Mouse (Mus musculus) stomach, postnatal 0 days (tissue): ENCODE measurements at regions not wholly inside any gene's neighbourhood (a gene's known extent, or its start where the extent isn't known, plus 50 kb on each side); places are given as distances from the start of the nearest gene placed in this dataset.

Source experiments
- ATAC-seq: fragments of 200-750 bp; cut with Nextera tagmentation; 2 replicates; pipeline ENCODE4 v1.8.0; 2017; ENCODE audit not compliant: low FRiP score, low TSS enrichment
- DNase-seq: peaks from one replicate; pipeline ENCODE4 v3.0.0-alpha.2; 2016; ENCODE audit warnings: low spot score
- H3K27ac ChIP-seq: fragments of 300-500 bp; sonication (generic); replicated peaks from 2 replicates; pipeline ENCODE4 v1.5.1; 2014; ENCODE audit warnings: mild to moderate bottlenecking, control low read depth
- H3K27me3 ChIP-seq: fragments of 300-500 bp; sonication (generic); 2 replicates; pipeline ENCODE4 v1.6.1; 2014; ENCODE audit warnings: low read length; ENCODE audit not compliant: control insufficient read depth, insufficient read depth
- H3K36me3 ChIP-seq: fragments of 300-500 bp; sonication (generic); 2 replicates; pipeline ENCODE4 v1.6.1; 2014; ENCODE audit warnings: low read length, mixed read lengths; ENCODE audit not compliant: control insufficient read depth, insufficient read depth
- H3K4me1 ChIP-seq: fragments of 300-500 bp; sonication (generic); replicated peaks from 2 replicates; pipeline ENCODE4 v1.6.1; 2014; ENCODE audit warnings: antibody characterized with exemption; ENCODE audit not compliant: control insufficient read depth, insufficient read depth
- H3K4me2 ChIP-seq: fragments of 300-500 bp; sonication (generic); replicated peaks from 2 replicates; pipeline ENCODE4 v1.6.1; 2014; ENCODE audit warnings: low read depth, mild to moderate bottlenecking, control low read depth, moderate library complexity
- H3K4me3 ChIP-seq: fragments of 300-500 bp; sonication (generic); 2 replicates; pipeline ENCODE4 v1.5.1; 2014; ENCODE audit warnings: low read depth, low read length, control low read depth
- H3K9ac ChIP-seq: fragments of 300-500 bp; sonication (generic); 2 replicates; pipeline ENCODE4 v1.6.1; 2014; ENCODE audit warnings: mild to moderate bottlenecking, low read length, control low read depth, mixed read lengths
- H3K9me3 ChIP-seq: fragments of 300-500 bp; sonication (generic); 2 replicates; pipeline ENCODE4 v1.6.1; 2016; ENCODE audit warnings: low read length; ENCODE audit not compliant: control insufficient read depth
- CTCF ChIP-seq: IDR thresholded peaks from 2 replicates; pipeline ENCODE4 v1.5.1; 2016; ENCODE audit warnings: antibody characterized with exemption, low read depth, mild to moderate bottlenecking, moderate library complexity
- EP300 ChIP-seq: optimal IDR thresholded peaks from 2 replicates; pipeline ENCODE3; 2016; ENCODE audit warnings: antibody characterized with exemption
- WGBS: fragments of 180-500 bp; shearing (Covaris S2); extraction: QIAGEN DNeasy Blood & Tissue Kit; methylation state at CpG from one replicate; pipeline ENCODE4 v1.1.7; 2014; 5-methylcytosine and 5-hydroxymethylcytosine counted together

- TF ChIP-seq CTCF (no peak), EP300 (no peak)
- DNase-seq (peak; percentile 37), ATAC-seq (peak; percentile 63; the same call in 1 of the 2 replicates)
- Histone ChIP-seq H3K27ac (no peak overlapping the region), H3K27me3 (no peaks in the 10 kb centered on the region), H3K4me1 (no peaks in the 10 kb centered on the region), H3K9ac (no peak overlapping the region), H3K36me3 (no peaks in the 10 kb centered on the region), H3K4me3 (no peak overlapping the region), H3K4me2 (no peak overlapping the region), H3K9me3 (no peaks in the 10 kb centered on the region)
- 61% methylated on average over 25 of the region's 25 CpGs for WGBS
These were observed 194.5 kb upstream of the Creb1 start for GRCm38 (mm10) chr1:64337619-64338574.

DNA sequence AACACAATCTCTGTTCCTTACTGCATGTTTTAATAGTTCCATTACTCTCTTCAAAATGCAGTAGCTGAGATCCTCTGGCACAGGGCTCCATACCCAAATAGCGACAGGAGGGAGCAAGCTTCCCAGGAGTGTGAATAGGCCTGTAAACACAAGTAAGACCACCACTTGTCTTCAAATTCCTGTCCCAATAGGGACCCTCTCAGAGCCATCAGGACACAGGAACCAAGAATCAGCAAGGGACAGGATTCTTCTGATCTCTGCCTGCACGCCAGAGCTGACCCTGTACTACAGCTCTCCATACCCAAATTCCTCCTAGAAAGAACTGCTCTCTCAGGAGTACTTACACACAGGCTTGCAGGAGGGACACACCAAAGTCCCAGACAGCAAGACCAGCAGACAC is 200.9 kb upstream of the Creb1 start:
- no peak for ATAC-seq
- DNase-seq, result no peak
- no peaks in the 10 kb centered on the region for H3K27me3 ChIP-seq
- H3K4me3 ChIP-seq, result no peak overlapping the region
- no peak overlapping the region for H3K9ac ChIP-seq
- H3K36me3 ChIP-seq, result no peaks in the 10 kb centered on the region
- WGBS, result 82% methylated on average over 2 of the region's 2 CpGs
- no peaks in the 10 kb centered on the region for H3K4me1 ChIP-seq
- no peaks in the 10 kb centered on the region for H3K9me3 ChIP-seq
- H3K4me2 ChIP-seq, result no peak overlapping the region
- no peak overlapping the region for H3K27ac ChIP-seq
- TF ChIP-seq EP300 (no peak), CTCF (no peak)

DNA sequence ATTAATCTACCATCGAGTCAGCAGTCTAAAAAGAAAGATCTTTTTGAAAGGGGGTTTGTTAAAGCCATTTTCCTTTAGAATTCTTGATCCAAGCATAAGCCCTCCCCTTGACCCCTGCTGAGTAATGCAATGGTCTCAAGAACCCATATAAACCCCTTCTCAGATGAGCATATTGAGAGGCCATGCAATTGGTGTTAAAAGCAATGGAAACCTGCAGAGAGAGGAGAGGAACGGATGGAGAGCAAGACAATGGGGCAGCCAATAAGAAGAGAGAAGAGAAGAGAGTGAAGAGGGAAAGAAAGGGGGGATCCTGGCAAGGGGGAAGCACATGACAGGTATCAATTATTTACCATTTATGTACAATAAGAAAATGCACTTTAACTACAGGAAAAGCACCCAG is 201.7 kb upstream of the Creb1 start:
- DNase-seq, result no peak
- Histone ChIP-seq H3K4me1 (no peaks in the 10 kb centered on the region), H3K9ac (no peak overlapping the region), H3K27ac (no peak overlapping the region), H3K9me3 (no peaks in the 10 kb centered on the region), H3K4me2 (no peak overlapping the region), H3K4me3 (no peak overlapping the region), H3K27me3 (no peaks in the 10 kb centered on the region), H3K36me3 (no peaks in the 10 kb centered on the region)
- TF ChIP-seq EP300, result no peak
- ATAC-seq, result no peak
- WGBS, result 74% methylated on average over 2 of the region's 2 CpGs

GRCm38 (mm10) chr1:64322197-64322596 is 200.1 kb upstream of the Klf7 start:
- Histone ChIP-seq H3K4me2 (no peak overlapping the region), H3K9ac (no peak overlapping the region), H3K4me3 (no peak overlapping the region), H3K9me3 (no peaks in the 10 kb centered on the region), H3K36me3 (no peaks in the 10 kb centered on the region), H3K4me1 (no peaks in the 10 kb centered on the region), H3K27ac (no peak overlapping the region), H3K27me3 (no peaks in the 10 kb centered on the region)
- no peak for DNase-seq
- 83% methylated on average over 4 of the region's 4 CpGs for WGBS
- TF ChIP-seq CTCF (no peak), EP300 (no peak)
- ATAC-seq, result no peak

DNA sequence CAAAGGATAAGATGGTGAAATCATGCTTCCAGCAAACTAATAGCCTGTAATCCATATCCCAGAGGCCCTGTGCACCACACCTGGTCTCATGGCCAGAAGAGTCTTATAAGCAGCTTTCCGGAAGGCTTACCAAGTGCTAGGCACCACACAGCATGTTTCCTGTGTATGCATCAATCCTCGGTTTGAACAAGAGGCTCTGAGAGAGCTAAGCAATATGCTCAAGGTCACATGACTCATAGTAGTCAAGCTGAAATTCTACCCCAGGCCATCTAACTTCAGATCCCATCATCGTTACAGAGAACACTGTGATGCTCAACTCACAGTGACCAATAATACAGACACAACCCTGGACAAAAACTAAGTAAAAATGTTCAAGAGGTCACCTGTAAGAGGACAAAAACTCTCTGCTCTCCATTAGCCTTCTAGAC is 197.1 kb upstream of the Klf7 start:
- ATAC-seq, result no peak
- no peak for TF ChIP-seq EP300
- TF ChIP-seq CTCF, result no peak
- Histone ChIP-seq H3K36me3 (no peaks in the 10 kb centered on the region), H3K9ac (no peak overlapping the region), H3K27me3 (no peaks in the 10 kb centered on the region), H3K9me3 (no peaks in the 10 kb centered on the region), H3K4me3 (no peak overlapping the region), H3K27ac (no peak overlapping the region), H3K4me2 (no peak overlapping the region), H3K4me1 (no peaks in the 10 kb centered on the region)
- WGBS, result 66% methylated on average over 3 of the region's 3 CpGs
- no peak for DNase-seq

DNA sequence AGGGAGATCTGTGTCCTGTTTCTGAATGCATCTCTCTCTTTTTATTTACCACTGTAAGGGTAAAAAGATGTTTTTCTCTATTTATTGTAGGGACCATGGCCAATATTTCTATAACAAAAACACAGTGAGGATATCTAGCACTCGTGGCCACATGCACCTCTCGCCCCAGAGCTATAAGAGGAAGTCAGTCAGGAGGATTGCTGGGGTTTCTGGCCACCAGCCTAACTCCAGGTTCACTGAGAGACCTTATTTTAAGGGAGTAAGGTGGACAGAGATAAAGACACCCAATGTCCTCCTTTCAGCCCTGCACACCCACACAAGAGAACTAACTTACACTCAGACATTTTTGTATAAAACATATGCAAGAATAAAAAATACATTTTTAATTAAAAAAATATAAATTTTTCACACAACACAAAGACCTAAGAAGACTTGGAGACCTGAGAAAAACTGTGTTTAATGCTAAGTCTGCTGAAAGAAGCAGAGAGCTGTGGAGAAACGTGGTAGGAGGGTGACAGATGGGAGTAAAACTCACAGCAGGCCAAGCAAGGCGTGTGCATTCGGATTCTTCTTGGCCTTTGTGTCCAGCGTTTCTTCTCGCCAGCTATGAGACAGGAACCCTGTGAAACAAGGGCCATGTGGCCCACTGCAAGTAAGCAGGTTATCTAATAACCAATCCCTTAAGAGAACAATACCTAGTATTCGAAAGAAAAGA is 196.5 kb upstream of the Klf7 start:
- DNase-seq, result no peak
- no peak overlapping the region for H3K4me3 ChIP-seq
- no peak overlapping the region for H3K27ac ChIP-seq
- no peak for ATAC-seq
- 65% methylated on average over 8 of the region's 8 CpGs for WGBS
- H3K9me3 ChIP-seq, result no peaks in the 10 kb centered on the region
- TF ChIP-seq EP300 (no peak), CTCF (no peak)
- H3K4me1 ChIP-seq, result no peaks in the 10 kb centered on the region
- no peaks in the 10 kb centered on the region for H3K27me3 ChIP-seq
- no peak overlapping the region for H3K4me2 ChIP-seq
- H3K36me3 ChIP-seq, result no peaks in the 10 kb centered on the region
- H3K9ac ChIP-seq, result no peak overlapping the region
